Mouse (Mus musculus): ENCODE results near the gene Prex1. TPM values are rescaled to one million over a fixed set of nuclear protein-coding genes. Genes with fewer than 3 reads are reported as not detected.
"Not testable (repeated sequence)": the region's sequence is repeated elsewhere in the genome, so short reads cannot be mapped to it uniquely, and the experiment has no call there.

Gene Prex1
- polyA plus RNA-seq, 1 experiment from 2014 or later: 16.9 TPM

DNA sequence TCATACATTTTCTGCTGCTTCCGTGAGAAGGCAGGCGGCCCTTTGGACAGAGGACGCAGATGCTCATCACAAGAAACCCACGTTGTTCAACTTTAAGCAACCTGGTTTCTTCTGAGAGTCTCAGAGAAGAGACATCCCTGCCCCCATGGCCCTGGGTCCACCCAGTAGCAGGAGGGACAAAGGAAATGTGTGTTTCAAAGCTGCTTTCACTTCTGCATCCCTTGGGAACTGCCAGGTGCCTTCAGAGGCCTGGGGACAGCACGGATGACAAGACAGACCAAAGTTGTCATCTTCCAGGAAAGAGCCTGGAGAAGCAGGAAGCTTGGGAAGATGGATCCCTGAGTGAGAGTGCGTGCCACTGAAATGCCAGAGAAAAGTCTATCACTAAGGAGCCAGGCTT, 27.8 kb upstream of the Prex1 start:
- no peak overlapping the region for H3K4me3 ChIP-seq (ENCODE audit: low read length)
- no peak overlapping the region for H3K4me2 ChIP-seq (replicated peaks; ENCODE audit: low read depth, low read length)
- no peaks in the 10 kb centered on the region for H3K27me3 ChIP-seq (ENCODE audit: control insufficient read depth, insufficient read depth, low read length)
- H3K27ac ChIP-seq (ENCODE audit: low read depth, low read length): no peak overlapping the region
- no peak overlapping the region for H3K9ac ChIP-seq (ENCODE audit: low read depth, low read length)
- H3K36me3 ChIP-seq (ENCODE audit: control insufficient read depth, insufficient read depth, low read length): no peaks in the 10 kb centered on the region
- 88% methylated on average over 6 of the region's 6 CpGs for WGBS
- ATAC-seq (ENCODE audit: low FRiP score, low TSS enrichment): no peak
- no peaks in the 10 kb centered on the region for H3K4me1 ChIP-seq (ENCODE audit: control insufficient read depth, insufficient read depth, low read length)
- no peaks in the 10 kb centered on the region for H3K9me3 ChIP-seq (ENCODE audit: control insufficient read depth, low read length)

DNA sequence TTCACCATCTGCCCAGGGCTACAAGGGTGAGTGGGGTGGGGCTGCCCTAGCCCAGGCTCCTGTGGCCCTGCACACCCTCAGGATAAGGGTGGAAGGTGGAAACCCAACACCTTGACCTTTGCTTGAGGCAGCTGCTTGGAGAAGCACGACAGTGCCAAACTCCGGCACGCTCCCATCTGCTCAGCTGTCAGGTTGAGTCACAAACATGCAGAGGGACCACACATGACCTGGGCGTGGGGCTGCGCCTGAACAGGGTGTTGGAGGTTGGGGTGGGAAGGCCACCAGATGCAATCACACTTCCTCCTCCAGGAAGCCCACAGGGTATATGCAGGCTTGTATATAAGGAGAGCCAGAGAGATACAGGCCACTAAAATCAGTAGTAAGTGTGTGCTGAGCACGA, 26.8 kb upstream of the Prex1 start:
- Histone ChIP-seq H3K27me3 (ENCODE audit: control insufficient read depth, insufficient read depth, low read length) (no peaks in the 10 kb centered on the region), H3K36me3 (ENCODE audit: control insufficient read depth, insufficient read depth, low read length) (no peaks in the 10 kb centered on the region), H3K4me3 (ENCODE audit: low read length) (no peak overlapping the region), H3K9ac (ENCODE audit: low read depth, low read length) (0 out of 2 replicates have a peak overlapping the region, but pooled peaks have one; percentile 12), H3K4me2 (replicated peaks; ENCODE audit: low read depth, low read length) (no peak overlapping the region), H3K27ac (ENCODE audit: low read depth, low read length) (no peak overlapping the region), H3K4me1 (ENCODE audit: control insufficient read depth, insufficient read depth, low read length) (no peaks in the 10 kb centered on the region), H3K9me3 (ENCODE audit: control insufficient read depth, low read length) (no peaks in the 10 kb centered on the region)
- ATAC-seq (ENCODE audit: low FRiP score, low TSS enrichment): no peak
- 45% methylated on average over 6 of the region's 6 CpGs for WGBS

DNA sequence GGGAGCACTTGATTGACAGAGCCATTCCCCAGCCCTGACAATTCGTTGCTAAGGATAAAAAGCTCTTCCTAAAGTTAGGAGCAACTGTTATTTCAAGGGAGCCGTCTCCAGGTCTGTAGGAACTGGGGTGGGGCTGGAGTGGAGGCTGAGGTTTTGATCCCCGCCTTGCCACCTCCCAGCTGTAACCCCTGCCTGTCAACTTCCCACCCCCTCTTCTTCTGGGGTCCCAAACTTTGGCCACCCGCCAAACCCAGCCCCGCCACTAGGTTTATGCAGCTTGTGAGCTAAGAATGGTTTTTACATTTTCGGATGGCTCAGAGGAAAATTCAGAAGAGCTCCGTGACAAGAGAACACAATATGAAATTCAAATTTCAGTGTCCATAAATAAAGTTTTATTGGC, 23.7 kb upstream of the Prex1 start:
- H3K36me3 ChIP-seq (ENCODE audit: control insufficient read depth, insufficient read depth, low read length): no peaks in the 10 kb centered on the region
- WGBS: 65% methylated on average over 7 of the region's 7 CpGs
- ATAC-seq (ENCODE audit: low FRiP score, low TSS enrichment): no peak
- no peak overlapping the region for H3K9ac ChIP-seq (ENCODE audit: low read depth, low read length)
- H3K9me3 ChIP-seq (ENCODE audit: control insufficient read depth, low read length): no peaks in the 10 kb centered on the region
- no peak overlapping the region for H3K27ac ChIP-seq (ENCODE audit: low read depth, low read length)
- no peak overlapping the region for H3K4me3 ChIP-seq (ENCODE audit: low read length)
- no peak overlapping the region for H3K4me2 ChIP-seq (replicated peaks; ENCODE audit: low read depth, low read length)
- no peaks in the 10 kb centered on the region for H3K4me1 ChIP-seq (ENCODE audit: control insufficient read depth, insufficient read depth, low read length)
- no peaks in the 10 kb centered on the region for H3K27me3 ChIP-seq (ENCODE audit: control insufficient read depth, insufficient read depth, low read length)

DNA sequence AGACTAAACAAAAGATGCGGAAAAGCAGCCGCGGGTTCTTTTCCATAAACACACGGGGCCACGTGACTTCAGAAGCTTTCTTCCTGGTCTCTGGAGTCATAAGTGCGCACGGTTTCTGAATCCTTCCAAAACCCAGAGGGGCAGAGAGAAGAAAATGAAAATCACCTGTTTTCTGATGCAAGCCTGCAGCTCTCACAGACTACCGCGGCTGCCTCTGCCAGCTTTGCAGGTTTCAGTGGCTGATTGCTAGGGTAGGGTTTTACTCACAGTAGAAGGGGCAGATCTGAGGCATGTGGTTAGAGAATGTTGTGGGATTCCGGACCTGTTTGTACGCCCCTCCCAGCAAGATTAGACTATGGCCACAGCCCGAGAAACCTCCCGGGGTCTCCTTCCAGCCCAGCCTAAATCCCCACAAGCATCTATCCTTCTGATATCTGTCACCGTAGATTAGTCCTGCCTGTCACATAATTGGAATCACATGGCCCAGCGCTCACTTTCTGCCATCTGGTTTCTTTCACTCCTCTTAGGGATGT, 21.9 kb upstream of the Prex1 start:
- Histone ChIP-seq H3K27ac (ENCODE audit: low read depth, low read length) (no peak overlapping the region), H3K27me3 (ENCODE audit: control insufficient read depth, insufficient read depth, low read length) (no peaks in the 10 kb centered on the region), H3K4me2 (replicated peaks; ENCODE audit: low read depth, low read length) (no peak overlapping the region), H3K4me1 (ENCODE audit: control insufficient read depth, insufficient read depth, low read length) (peaks cover under 1% of the 10 kb centered on the region; the same call in 1 of the 2 replicates), H3K9ac (ENCODE audit: low read depth, low read length) (no peak overlapping the region), H3K9me3 (ENCODE audit: control insufficient read depth, low read length) (no peaks in the 10 kb centered on the region), H3K36me3 (ENCODE audit: control insufficient read depth, insufficient read depth, low read length) (no peaks in the 10 kb centered on the region), H3K4me3 (ENCODE audit: low read length) (no peak overlapping the region)
- 58% methylated on average over 15 of the region's 15 CpGs for WGBS
- ATAC-seq (ENCODE audit: low FRiP score, low TSS enrichment): no peak

DNA sequence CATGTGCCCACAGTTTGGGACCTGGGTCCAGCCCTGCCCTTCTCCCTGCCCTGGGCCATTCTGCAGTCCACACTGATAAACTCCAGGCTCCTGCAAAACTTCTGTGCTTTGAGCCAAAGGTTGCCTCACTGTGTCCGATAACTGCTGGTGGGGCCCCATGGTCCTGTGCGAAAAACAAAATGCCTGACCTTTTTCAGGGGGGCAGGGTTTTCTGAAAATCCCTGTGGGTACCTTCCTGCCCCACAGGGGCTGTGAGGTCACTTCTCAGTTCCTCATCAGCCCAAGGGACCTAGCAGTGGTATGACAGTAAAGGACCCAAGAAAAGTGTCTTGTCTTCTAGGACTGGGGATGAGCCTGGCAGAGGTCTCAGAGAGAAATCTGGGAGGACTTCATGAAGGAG, 19.2 kb upstream of the Prex1 start:
- H3K9me3 ChIP-seq (ENCODE audit: control insufficient read depth, low read length): no peaks in the 10 kb centered on the region
- H3K4me3 ChIP-seq (ENCODE audit: low read length): no peak overlapping the region
- H3K27me3 ChIP-seq (ENCODE audit: control insufficient read depth, insufficient read depth, low read length): no peaks in the 10 kb centered on the region
- no peaks in the 10 kb centered on the region for H3K36me3 ChIP-seq (ENCODE audit: control insufficient read depth, insufficient read depth, low read length)
- no peak for ATAC-seq (ENCODE audit: low FRiP score, low TSS enrichment)
- H3K9ac ChIP-seq (ENCODE audit: low read depth, low read length): no peak overlapping the region
- H3K4me2 ChIP-seq (replicated peaks; ENCODE audit: low read depth, low read length): no peak overlapping the region
- 89% methylated on average over 2 of the region's 2 CpGs for WGBS
- H3K4me1 ChIP-seq (ENCODE audit: control insufficient read depth, insufficient read depth, low read length): peaks cover 5% of the 10 kb centered on the region; the same call in 1 of the 2 replicates
- no peak overlapping the region for H3K27ac ChIP-seq (ENCODE audit: low read depth, low read length)

DNA sequence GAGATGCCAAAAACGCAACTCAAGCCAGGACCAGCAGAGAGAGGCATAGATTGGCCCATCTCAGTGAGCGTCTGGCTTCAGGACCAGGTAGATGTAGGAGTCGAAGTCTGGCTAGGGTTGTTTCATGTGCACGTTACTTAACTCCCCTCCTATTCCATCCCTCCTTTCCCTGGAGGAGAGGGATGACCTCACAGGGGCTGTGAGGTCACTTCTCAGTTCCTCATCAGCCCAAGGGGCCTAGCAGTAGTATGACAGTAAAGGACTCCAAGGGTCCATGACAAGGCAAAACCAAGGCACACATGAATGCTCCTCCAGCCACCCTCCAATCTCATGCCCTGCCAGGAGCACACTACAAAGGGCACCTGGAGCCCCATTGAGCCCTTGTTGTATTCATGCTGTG, 18.5 kb upstream of the Prex1 start:
- ATAC-seq (ENCODE audit: low FRiP score, low TSS enrichment): no peak
- WGBS: 81% methylated on average over 4 of the region's 4 CpGs
- H3K36me3 ChIP-seq (ENCODE audit: control insufficient read depth, insufficient read depth, low read length): no peaks in the 10 kb centered on the region
- no peak overlapping the region for H3K9ac ChIP-seq (ENCODE audit: low read depth, low read length)
- no peak overlapping the region for H3K4me3 ChIP-seq (ENCODE audit: low read length)
- H3K4me1 ChIP-seq (ENCODE audit: control insufficient read depth, insufficient read depth, low read length): peaks cover 5% of the 10 kb centered on the region; the same call in 1 of the 2 replicates
- H3K27me3 ChIP-seq (ENCODE audit: control insufficient read depth, insufficient read depth, low read length): no peaks in the 10 kb centered on the region
- H3K9me3 ChIP-seq (ENCODE audit: control insufficient read depth, low read length): no peaks in the 10 kb centered on the region
- no peak overlapping the region for H3K27ac ChIP-seq (ENCODE audit: low read depth, low read length)
- no peak overlapping the region for H3K4me2 ChIP-seq (replicated peaks; ENCODE audit: low read depth, low read length)

DNA sequence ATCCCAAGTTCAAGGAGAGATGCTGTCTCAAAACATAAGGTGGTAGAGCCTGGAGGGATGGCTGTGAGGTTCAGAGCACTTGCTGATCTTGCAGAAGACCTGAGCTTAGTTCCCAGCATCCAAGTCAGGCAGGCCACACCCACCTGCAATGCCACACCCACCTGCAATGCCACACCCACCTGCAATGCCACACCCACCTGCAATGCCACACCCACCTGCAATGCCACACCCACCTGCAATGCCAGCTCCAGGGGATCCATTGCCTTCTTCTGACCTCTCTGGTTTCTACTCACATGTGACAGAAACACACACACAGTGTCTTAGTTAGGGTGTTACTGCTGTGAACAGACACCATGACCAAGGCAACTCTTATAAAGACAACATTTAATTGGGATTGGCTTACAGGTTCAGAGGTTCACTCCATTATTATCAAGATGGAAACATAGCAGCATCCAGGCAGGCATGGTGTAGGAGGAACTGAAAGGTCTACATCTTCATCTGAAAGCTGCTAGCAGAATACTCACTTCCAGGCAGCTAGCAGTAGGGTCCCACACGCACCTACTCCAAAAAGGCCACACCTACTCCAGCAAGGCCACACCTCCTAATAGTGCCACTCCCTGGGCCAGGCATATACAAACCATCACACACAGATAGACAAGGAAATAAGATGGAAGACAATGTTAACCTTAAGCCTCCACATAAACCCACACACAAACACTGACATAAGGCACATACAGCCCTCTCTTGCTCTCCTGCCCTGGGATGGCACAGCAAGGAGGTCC, 17.7 kb upstream of the Prex1 start:
- not testable (repeated sequence) for ATAC-seq (ENCODE audit: low FRiP score, low TSS enrichment); H3K4me2 ChIP-seq (replicated peaks; ENCODE audit: low read depth, low read length); H3K36me3 ChIP-seq (ENCODE audit: control insufficient read depth, insufficient read depth, low read length); H3K4me3 ChIP-seq (ENCODE audit: low read length); H3K27ac ChIP-seq (ENCODE audit: low read depth, low read length); H3K4me1 ChIP-seq (ENCODE audit: control insufficient read depth, insufficient read depth, low read length); H3K9me3 ChIP-seq (ENCODE audit: control insufficient read depth, low read length); H3K9ac ChIP-seq (ENCODE audit: low read depth, low read length); H3K27me3 ChIP-seq (ENCODE audit: control insufficient read depth, insufficient read depth, low read length)
- WGBS: 89% methylated on average over 1 of the region's 1 CpGs

DNA sequence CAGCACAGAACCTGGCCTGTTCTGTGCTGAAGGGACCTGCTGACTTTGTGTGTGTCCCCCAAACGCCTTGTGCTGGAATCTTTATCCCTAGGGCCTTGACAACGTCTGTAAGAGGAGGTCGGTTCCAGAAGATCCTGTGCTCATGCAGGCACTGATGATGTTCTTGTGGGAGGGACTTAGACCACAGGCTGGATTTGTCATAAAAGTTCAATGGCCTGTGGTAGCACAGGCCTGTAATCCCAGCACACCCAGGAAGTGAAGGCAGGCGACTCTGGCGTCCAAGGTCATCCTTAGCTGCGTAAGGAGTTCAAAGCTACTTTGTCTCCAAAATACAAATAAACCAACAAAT, 16.9 kb upstream of the Prex1 start:
- H3K4me1 ChIP-seq (ENCODE audit: control insufficient read depth, insufficient read depth, low read length): peaks cover 5% of the 10 kb centered on the region; the same call in 1 of the 2 replicates
- H3K27me3 ChIP-seq (ENCODE audit: control insufficient read depth, insufficient read depth, low read length): no peaks in the 10 kb centered on the region
- no peak for ATAC-seq (ENCODE audit: low FRiP score, low TSS enrichment)
- H3K9me3 ChIP-seq (ENCODE audit: control insufficient read depth, low read length): no peaks in the 10 kb centered on the region
- no peak overlapping the region for H3K9ac ChIP-seq (ENCODE audit: low read depth, low read length)
- H3K27ac ChIP-seq (ENCODE audit: low read depth, low read length): no peak overlapping the region; the same call in 1 of the 2 replicates
- no peaks in the 10 kb centered on the region for H3K36me3 ChIP-seq (ENCODE audit: control insufficient read depth, insufficient read depth, low read length)
- no peak overlapping the region for H3K4me2 ChIP-seq (replicated peaks; ENCODE audit: low read depth, low read length)
- 70% methylated on average over 6 of the region's 6 CpGs for WGBS
- no peak overlapping the region for H3K4me3 ChIP-seq (ENCODE audit: low read length)

All from kidney, embryonic 14.5 days (tissue).